Mouse (Mus musculus) liver, embryonic 14.5 days (tissue): ENCODE results near the gene Ccr9. TPM values are rescaled to one million over a fixed set of nuclear protein-coding genes. Genes with fewer than 3 reads are reported as not detected.

ENCODE experiments used
- ATAC-seq: fragments of 200-750 bp; cut with Nextera tagmentation; 2 replicates; pipeline ENCODE4 v1.8.0; 2017; ENCODE audit warnings: moderate number of reproducible peaks, mild to moderate bottlenecking, moderate library complexity; ENCODE audit not compliant: insufficient read depth
- DNase-seq, 3 experiments: peaks; one replicate each; pipeline ENCODE4 v3.0.0-alpha.2; 2012 to 2013; ENCODE audit warnings: low read depth in 3 of 3, low spot score in 3 of 3
- H3K27ac ChIP-seq: fragments of 300-500 bp; sonication (generic); 2 replicates; pipeline ENCODE4 v1.5.1; 2014; ENCODE audit warnings: moderate library complexity, mild to moderate bottlenecking, control low read depth, inconsistent platforms
- H3K27me3 ChIP-seq: fragments of 300-500 bp; sonication (generic); 2 replicates; pipeline ENCODE4 v1.6.1; 2014; ENCODE audit warnings: mild to moderate bottlenecking, low read length, moderate library complexity; ENCODE audit not compliant: control insufficient read depth, insufficient read depth
- H3K36me3 ChIP-seq: fragments of 300-500 bp; sonication (generic); replicated peaks from 2 replicates; pipeline ENCODE4 v1.6.1; 2014; ENCODE audit warnings: low read depth; ENCODE audit not compliant: control insufficient read depth, insufficient read depth
- H3K4me1 ChIP-seq, 2 experiments: fragments of 200-500 bp in 1 of 2; fragments of 300-500 bp in 1 of 2; sonication (generic) in 1 of 2; replicated peaks; 2 replicates each; pipeline ENCODE4 v1.6.1; 2012 to 2014; ENCODE audit warnings: antibody characterized with exemption in 1 of 2, inconsistent platforms in 1 of 2, low read length in 1 of 2; ENCODE audit not compliant: control insufficient read depth in 2 of 2, insufficient read depth in 2 of 2
- H3K4me2 ChIP-seq: fragments of 300-500 bp; sonication (generic); 2 replicates; pipeline ENCODE4 v1.6.1; 2014; ENCODE audit warnings: low read depth, mild to moderate bottlenecking, control low read depth, moderate library complexity
- H3K4me3 ChIP-seq, 2 experiments: fragments of 200-500 bp in 1 of 2; fragments of 300-500 bp in 1 of 2; sonication (generic) in 1 of 2; 2 replicates each; pipeline ENCODE4 v1.5.1; 2012 to 2014; ENCODE audit warnings: low read depth in 2 of 2, low read length in 2 of 2, mild to moderate bottlenecking in 2 of 2, control low read depth in 1 of 2, inconsistent platforms in 1 of 2, moderate library complexity in 1 of 2; ENCODE audit not compliant: insufficient read depth in 1 of 2
- H3K9ac ChIP-seq: fragments of 300-500 bp; sonication (generic); replicated peaks from 2 replicates; pipeline ENCODE4 v1.6.1; 2014; ENCODE audit warnings: mild to moderate bottlenecking, control low read depth, moderate library complexity
- H3K9me3 ChIP-seq: fragments of 300-500 bp; sonication (generic); 2 replicates; pipeline ENCODE4 v1.6.1; 2016; ENCODE audit warnings: low read length, mixed read lengths; ENCODE audit not compliant: control insufficient read depth
- CTCF ChIP-seq: IDR thresholded peaks from 2 replicates; pipeline ENCODE4 v1.5.1; 2016; ENCODE audit warnings: antibody characterized with exemption, low read depth, control low read depth
- EP300 ChIP-seq: IDR thresholded peaks from 2 replicates; pipeline ENCODE4 v1.6.1; 2016; ENCODE audit warnings: antibody characterized with exemption, low read depth
- WGBS: fragments of 180-500 bp; shearing (Covaris S2); extraction: QIAGEN DNeasy Blood & Tissue Kit; methylation state at CpG from one replicate; pipeline ENCODE4 v1.1.7; 2014; ENCODE audit not compliant: insufficient replicate concordance; 5-methylcytosine and 5-hydroxymethylcytosine counted together
- polyA plus RNA-seq, 2 experiments: library from polyadenylated mRNA; depleted of rRNA in 1 of 2; stranded (reverse) in 1 of 2; unstranded in 1 of 2; fragments of >200 nt; fragmentation: Nextera tagmentation in 1 of 2; extraction: Ambion mirVana in 1 of 2; gene quantifications; 2 replicates each; pipeline versions ENCODE4 v1.2.1 to v1.2.3; 2012 to 2014

Ccr9 gene
- polyA plus RNA-seq, 2 experiments, result 0.12 to 0.14 TPM

DNA sequence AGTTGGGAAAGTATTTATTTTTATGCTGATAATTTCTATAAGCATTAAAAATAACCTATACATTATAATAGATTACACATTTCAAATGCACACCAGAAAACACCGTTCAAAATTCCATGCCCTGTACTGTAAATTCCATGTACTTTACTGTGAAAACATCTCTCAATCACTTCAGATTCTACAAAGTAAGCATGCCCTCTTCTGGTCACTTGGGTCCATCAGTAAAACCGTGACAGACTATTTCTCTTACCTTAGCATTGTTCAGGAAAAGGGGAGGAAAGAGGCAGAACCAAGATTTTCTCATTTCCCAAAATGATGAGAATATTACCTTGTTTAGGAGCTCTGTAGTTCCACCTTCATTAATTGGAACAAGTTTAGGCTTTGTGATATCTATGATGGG, 31.0 kb downstream of the Ccr9 start:
- no peak for TF ChIP-seq EP300
- TF ChIP-seq CTCF, result peak; percentile 24; the same call in 1 of the 2 replicates
- Histone ChIP-seq H3K4me3 (no peak overlapping the region), H3K9me3 (no peaks in the 10 kb centered on the region), H3K4me1 (no peaks in the 10 kb centered on the region), H3K4me2 (no peak overlapping the region), H3K27me3 (no peaks in the 10 kb centered on the region), H3K9ac (no peak overlapping the region), H3K36me3 (peaks cover 5% of the 10 kb centered on the region), H3K27ac (no peak overlapping the region)
- WGBS, result 48% methylated on average over 2 of the region's 2 CpGs
- ATAC-seq (no peak), DNase-seq (no peak)

GRCm38 (mm10) chr9:123713111-123713510, 34.9 kb downstream of the Ccr9 start:
- WGBS, result 78% methylated on average over 2 of the region's 2 CpGs
- no peak overlapping the region for H3K4me3 ChIP-seq
- ATAC-seq (no peak), DNase-seq (no peak)
- H3K4me1 ChIP-seq, result peaks cover 5 to 9% of the 10 kb centered on the region in 2 experiments
- no peak overlapping the region for H3K27ac ChIP-seq
- H3K9me3 ChIP-seq, result no peaks in the 10 kb centered on the region
- no peak overlapping the region for H3K9ac ChIP-seq
- H3K36me3 ChIP-seq, result peaks cover 5% of the 10 kb centered on the region
- no peaks in the 10 kb centered on the region for H3K27me3 ChIP-seq
- no peak for TF ChIP-seq EP300
- TF ChIP-seq CTCF, result peak; percentile 14; the same call in 1 of the 2 replicates
- no peak overlapping the region for H3K4me2 ChIP-seq

GRCm38 (mm10) chr9:123716301-123716700, 38.1 kb downstream of the Ccr9 start:
- TF ChIP-seq CTCF, result no peak
- TF ChIP-seq EP300, result no peak
- Histone ChIP-seq H3K36me3 (peaks cover 4% of the 10 kb centered on the region), H3K4me1 (peaks cover 5 to 9% of the 10 kb centered on the region in 2 experiments), H3K9me3 (no peaks in the 10 kb centered on the region), H3K4me3 (peak overlapping the region in 1 of 2 experiments; percentile 14; a peak in 2 of 4 replicates), H3K27me3 (0 out of 2 replicates have a peak, but pooled peaks cover 3% of the 10 kb centered on the region), H3K9ac (peak overlapping the region; percentile 51), H3K4me2 (peak overlapping the region; percentile 92), H3K27ac (no peak overlapping the region)
- ATAC-seq (no peak), DNase-seq (peak in 1 of 3 experiments; percentile 23)
- WGBS, result 54% methylated on average over 3 of the region's 3 CpGs

DNA sequence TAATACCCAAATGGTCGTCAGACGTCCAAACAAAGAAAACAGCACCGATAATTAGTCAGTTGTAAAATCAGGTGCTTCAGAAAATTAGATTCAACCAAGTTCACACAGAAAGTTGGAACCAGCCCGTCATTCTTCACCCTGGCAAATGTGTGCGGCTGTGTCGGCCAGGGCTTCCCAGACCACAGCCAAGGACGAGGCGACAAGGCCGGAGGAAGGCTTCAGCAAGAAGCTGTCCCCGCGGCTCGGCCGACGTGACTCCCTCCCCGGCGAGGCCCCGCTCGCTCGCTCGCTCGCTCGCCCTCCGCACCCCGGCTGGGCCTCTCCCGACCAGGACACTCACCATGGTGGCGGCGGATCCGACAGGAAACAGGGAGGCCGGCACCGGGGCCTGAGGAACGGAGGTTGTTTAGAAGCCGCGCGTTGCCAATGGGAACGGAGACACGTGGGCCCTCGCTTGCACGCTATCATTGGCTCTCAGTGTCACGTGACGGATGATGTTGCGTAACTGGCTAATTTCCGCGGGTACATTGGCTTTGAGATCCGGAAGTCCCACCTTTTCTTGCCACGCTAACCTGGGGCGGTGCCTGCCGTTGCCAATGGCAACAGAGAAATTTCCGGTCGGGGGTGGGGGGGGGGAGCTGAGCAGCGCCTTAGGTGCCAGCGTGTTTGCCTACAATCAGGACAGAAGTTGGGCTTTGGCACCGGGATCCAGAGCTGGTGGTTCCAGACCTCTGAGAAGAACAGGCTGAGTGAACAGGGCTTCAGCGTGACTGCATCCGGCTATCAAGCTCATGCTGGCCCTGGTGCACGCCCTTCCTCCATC, 39.2 kb downstream of the Ccr9 start, which contains the start of gene Lztfl1:
Lztfl1 (minus strand) TSS at position 512 of the 823 bp plus-strand sequence.
- Histone ChIP-seq H3K36me3 (no peaks in the 10 kb centered on the region), H3K27me3 (0 out of 2 replicates have a peak, but pooled peaks cover 3% of the 10 kb centered on the region), H3K9ac (peak within 1 kb of the TSS; percentile 85), H3K9me3 (no peaks in the 10 kb centered on the region), H3K4me3 (peak within 1 kb of the TSS; percentile 80 to 84), H3K27ac (peak within 1 kb of the TSS; percentile 64), H3K4me2 (peak within 1 kb of the TSS; percentile 92), H3K4me1 (peaks cover 5 to 9% of the 10 kb centered on the region in 2 experiments)
- peak; percentile 100 for ATAC-seq
- WGBS, result under 1% methylated on average over 55 of the region's 55 CpGs
- peak; percentile 99 to 100 (median 99) for DNase-seq
- no peak; the same call in 1 of the 2 replicates for TF ChIP-seq EP300
- no peak for TF ChIP-seq CTCF
